In genomic region chr13:55573432-55573831, GRCm38 (mm10) we compare ENCODE assay signal across 8 mouse cellular contexts. TPM values are rescaled to one million over a fixed set of nuclear protein-coding genes. Genes with fewer than 3 reads are reported as not detected.
DNase-seq lines count a peak whose midpoint lies in the region; ATAC-seq lines count a peak whose summit lies in the region.

Tmed9 (plus strand) TSS chr13:55573732.

- no peak within 1 kb of the TSS for H3K4me3 ChIP-seq in kidney, embryonic 14.5 days (ENCODE audit: low read length)

- no peak for ATAC-seq in kidney, embryonic 14.5 days (ENCODE audit: low FRiP score, low TSS enrichment)
- ATAC-seq in inflammation-experienced regulatory T-cells, adult 6 months, result no peak
- ATAC-seq in megakaryocyte, adult 5-6 weeks (ENCODE audit: poor library complexity, severe bottlenecking), result no peak

- no peak within 1 kb of the TSS for H3K27ac ChIP-seq in kidney, embryonic 14.5 days (ENCODE audit: low read depth, low read length)

- H3K4me2 ChIP-seq in kidney, embryonic 14.5 days (replicated peaks; ENCODE audit: low read depth, low read length), result no peak within 1 kb of the TSS

- H3K27me3 ChIP-seq in kidney, embryonic 14.5 days (ENCODE audit: control insufficient read depth, insufficient read depth, low read length), result no peaks in the 10 kb centered on the region

- 97% methylated on average over 2 of the region's 2 CpGs for WGBS in kidney, embryonic 14.5 days

- H3K9ac ChIP-seq in kidney, embryonic 14.5 days (ENCODE audit: low read depth, low read length), result no peak within 1 kb of the TSS

- H3K9me3 ChIP-seq in kidney, embryonic 14.5 days (ENCODE audit: control insufficient read depth, low read length), result peaks cover 3% of the 10 kb centered on the region; the same call in 1 of the 2 replicates

- DNase-seq in kidney, adult 9 months, result no peak
- no peak for DNase-seq in adrenal gland, postnatal 14 days
- no peak for DNase-seq in gastrocnemius, postnatal 10 days
- no peak for DNase-seq in cerebellum, adult 8-10 months
- DNase-seq in natural killer cell, adult 2 months (ENCODE audit: low spot score in 2 of 2), result no peak

- peaks cover 3% of the 10 kb centered on the region; the same call in 1 of the 2 replicates for H3K36me3 ChIP-seq in kidney, embryonic 14.5 days (ENCODE audit: control insufficient read depth, insufficient read depth, low read length)

- peaks cover 8% of the 10 kb centered on the region; the same call in 1 of the 2 replicates for H3K4me1 ChIP-seq in kidney, embryonic 14.5 days (ENCODE audit: control insufficient read depth, insufficient read depth, low read length)

RNA-seq across cellular contexts. Expression of gene Tmed9, which starts in this region (rescaled TPM):
- 73.5 and 232 TPM in 2 replicates for polyA plus RNA-seq in kidney, embryonic 14.5 days (2014; fragmentation: Nextera tagmentation; extraction: Ambion mirVana)
- total RNA-seq in adrenal gland, postnatal 14 days (2021), result 145 and 156 TPM in 2 replicates
- total RNA-seq in gastrocnemius, postnatal 10 days (2021), result 100 to 1,000 TPM; 147 to 192 TPM
- polyA plus RNA-seq in inflammation-experienced regulatory T-cells, adult 6 months (2017; shearing (Covaris generic)), result 100 to 1,000 TPM; 184 to 286 (median 269) TPM
- 44.1 and 54.7 TPM in 2 replicates for total RNA-seq in megakaryocyte, adult 5-6 weeks (2015)
- total RNA-seq in megakaryocyte, adult 5-6 weeks (2017), result 87.7 and 100 TPM in 2 replicates
